Mouse (Mus musculus) midbrain, embryonic 11.5 days (tissue): ENCODE measurements around the gene Fxyd1. TPM values are rescaled to one million over a fixed set of nuclear protein-coding genes. Genes with fewer than 3 reads are reported as not detected.

ENCODE experiments used
- ATAC-seq: fragments of 200-750 bp; cut with Nextera tagmentation; 2 replicates; pipeline ENCODE4 v1.8.0; 2017; ENCODE audit warnings: moderate TSS enrichment, moderate library complexity; ENCODE audit not compliant: low FRiP score
- DNase-seq: peaks from one replicate; pipeline ENCODE4 v3.0.0; 2015; ENCODE audit warnings: low spot score; ENCODE audit errors: missing footprints
- H3K27ac ChIP-seq: fragments of 300-500 bp; sonication (generic); 2 replicates; pipeline ENCODE4 v1.5.1; 2014; ENCODE audit warnings: low read depth, low read length
- H3K27me3 ChIP-seq: fragments of 300-500 bp; sonication (generic); 2 replicates; pipeline ENCODE4 v1.6.1; 2014; ENCODE audit warnings: mild to moderate bottlenecking, low read length, moderate library complexity, mixed read lengths; ENCODE audit not compliant: control insufficient read depth, insufficient read depth
- H3K36me3 ChIP-seq: fragments of 300-500 bp; sonication (generic); 2 replicates; pipeline ENCODE4 v1.6.1; 2014; ENCODE audit warnings: mild to moderate bottlenecking, low read length, moderate library complexity, mixed read lengths; ENCODE audit not compliant: control insufficient read depth, insufficient read depth
- H3K4me1 ChIP-seq: fragments of 300-500 bp; sonication (generic); 2 replicates; pipeline ENCODE4 v1.6.1; 2014; ENCODE audit warnings: low read length; ENCODE audit not compliant: control insufficient read depth, insufficient read depth
- H3K4me2 ChIP-seq: fragments of 300-500 bp; sonication (generic); 2 replicates; pipeline ENCODE4 v1.6.1; 2014; ENCODE audit warnings: mild to moderate bottlenecking, moderate library complexity
- H3K4me3 ChIP-seq: fragments of 300-500 bp; sonication (generic); 2 replicates; pipeline ENCODE4 v1.5.1; 2014; ENCODE audit warnings: low read depth, low read length
- H3K9ac ChIP-seq: fragments of 300-500 bp; sonication (generic); 2 replicates; pipeline ENCODE4 v1.6.1; 2014; ENCODE audit warnings: low read length
- H3K9me3 ChIP-seq: fragments of 300-500 bp; sonication (generic); 2 replicates; pipeline ENCODE4 v1.6.1; 2016; ENCODE audit warnings: low read length; ENCODE audit not compliant: control insufficient read depth
- WGBS: fragments of 180-500 bp; shearing (Covaris S2); extraction: QIAGEN DNeasy Blood & Tissue Kit; methylation state at CpG from one replicate; pipeline ENCODE4 v1.1.7; 2014; 5-methylcytosine and 5-hydroxymethylcytosine counted together
- polyA plus RNA-seq: library from polyadenylated mRNA; unstranded; fragments of >200 nt; fragmentation: Nextera tagmentation; extraction: Ambion mirVana; gene quantifications from 2 replicates; pipeline ENCODE4 v1.2.1, GENCODE M21; 2014

Fxyd1 gene
- polyA plus RNA-seq, 1 experiment from 2014 or later: 5.4 TPM

DNA sequence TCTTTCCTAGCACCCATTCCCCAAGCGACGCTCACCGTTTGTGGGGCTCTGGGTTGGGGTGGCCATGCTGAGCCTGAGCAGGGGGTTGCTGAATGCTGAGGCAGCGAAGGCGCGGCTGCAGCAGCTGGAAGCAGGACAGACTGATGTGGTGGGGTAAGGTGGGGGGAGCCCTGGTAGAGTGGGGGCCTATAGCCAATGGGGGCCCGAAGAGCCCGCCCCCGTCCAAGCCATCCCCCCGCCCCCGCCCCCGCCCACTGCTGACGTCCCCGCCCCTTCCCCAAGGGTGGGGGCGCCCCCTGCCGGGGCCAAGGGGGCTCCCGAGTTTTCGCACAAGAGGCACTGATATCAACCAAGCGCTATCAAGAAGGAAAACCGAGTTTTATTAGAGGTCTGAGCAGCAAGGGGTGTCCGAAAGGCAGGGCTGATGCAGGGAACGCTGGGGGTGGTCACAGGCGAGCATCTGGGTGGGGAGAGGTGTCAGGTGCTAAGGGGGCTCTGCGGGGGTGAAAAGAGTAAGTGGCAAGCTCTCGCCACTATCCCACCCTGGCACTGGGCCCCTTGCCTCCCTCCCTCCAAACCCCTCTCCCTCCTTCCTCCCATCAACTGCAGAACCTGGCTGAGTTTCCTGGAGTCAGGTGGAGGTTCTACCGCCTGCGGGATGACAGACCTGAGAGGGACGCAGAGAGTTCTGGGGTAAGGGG lies 5.5 kb downstream of the Fxyd1 start, which contains the start of gene Fxyd7:
TSS of gene Fxyd7 (minus strand) at position 147 of the 701 bp plus-strand sequence.
- Histone ChIP-seq H3K27me3 (peaks cover 53% of the 10 kb centered on the region), H3K27ac (no peak within 1 kb of the TSS), H3K9me3 (no peaks in the 10 kb centered on the region), H3K4me2 (peak within 1 kb of the TSS; percentile 36), H3K36me3 (no peaks in the 10 kb centered on the region), H3K4me1 (peaks cover 32% of the 10 kb centered on the region), H3K4me3 (peak within 1 kb of the TSS; percentile 11), H3K9ac (no peak within 1 kb of the TSS; the same call in 1 of the 2 replicates)
- WGBS: 1% methylated on average over 26 of the region's 28 CpGs
- ATAC-seq (no peak), DNase-seq (no peak)

DNA sequence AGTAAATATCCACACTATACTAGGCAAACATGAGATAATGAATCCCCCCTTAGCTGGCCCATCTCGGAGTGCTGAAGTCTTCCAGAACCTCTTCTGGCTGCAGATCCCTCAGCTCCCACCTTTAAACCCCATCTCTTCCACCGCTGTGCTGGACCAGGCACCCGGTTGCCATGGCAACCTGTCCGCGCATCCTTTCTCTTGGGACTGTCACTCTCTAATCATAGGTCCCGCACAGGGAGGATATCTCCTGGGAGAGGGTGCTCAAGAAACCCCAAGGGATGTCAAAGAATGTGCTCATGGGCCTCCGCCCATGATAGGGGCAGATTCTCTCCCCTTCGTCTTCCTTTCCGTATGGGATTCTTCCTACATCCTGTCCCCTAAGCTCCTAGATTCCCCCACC lies 6.1 kb downstream of the Fxyd1 start:
- H3K27me3 ChIP-seq: peaks cover 53% of the 10 kb centered on the region
- peak overlapping the region; percentile 5 for H3K4me2 ChIP-seq
- 2% methylated on average over 9 of the region's 9 CpGs for WGBS
- H3K9ac ChIP-seq: no peak overlapping the region
- peak overlapping the region; percentile 2 for H3K4me3 ChIP-seq
- H3K36me3 ChIP-seq: no peaks in the 10 kb centered on the region
- H3K9me3 ChIP-seq: no peaks in the 10 kb centered on the region
- no peak overlapping the region for H3K27ac ChIP-seq
- no peak for DNase-seq
- peaks cover 32% of the 10 kb centered on the region for H3K4me1 ChIP-seq
- ATAC-seq: 0 out of 2 replicates have a peak, but pooled peaks have one; percentile 18

DNA sequence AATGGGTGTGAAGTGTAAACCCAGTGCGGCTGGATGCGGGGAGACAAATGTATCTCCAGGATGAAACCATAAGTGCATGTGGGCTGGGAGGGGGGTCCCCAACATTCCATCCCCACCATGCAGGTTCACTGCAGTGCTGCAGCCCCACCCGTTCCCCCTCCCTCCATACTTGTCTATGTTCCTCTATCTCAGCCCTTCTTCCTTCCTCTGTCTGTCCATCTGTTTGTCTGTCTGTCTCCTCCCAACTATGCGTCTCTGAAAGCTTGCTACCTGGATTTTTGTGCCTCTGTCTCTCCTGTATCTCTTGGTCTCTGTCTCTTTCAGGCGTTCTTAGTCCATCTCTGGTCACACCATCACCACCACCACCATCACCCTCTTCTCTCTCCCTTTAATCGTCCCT lies 6.5 kb downstream of the Fxyd1 start:
- H3K4me1 ChIP-seq: peaks cover 31% of the 10 kb centered on the region
- no peak overlapping the region for H3K27ac ChIP-seq
- peaks cover 53% of the 10 kb centered on the region for H3K27me3 ChIP-seq
- no peak overlapping the region; the same call in 1 of the 2 replicates for H3K9ac ChIP-seq
- H3K4me2 ChIP-seq: peak overlapping the region; percentile 36
- ATAC-seq (no peak), DNase-seq (no peak)
- H3K36me3 ChIP-seq: no peaks in the 10 kb centered on the region
- WGBS: 6% methylated on average over 6 of the region's 6 CpGs
- peak overlapping the region; percentile 11 for H3K4me3 ChIP-seq
- no peaks in the 10 kb centered on the region for H3K9me3 ChIP-seq

DNA sequence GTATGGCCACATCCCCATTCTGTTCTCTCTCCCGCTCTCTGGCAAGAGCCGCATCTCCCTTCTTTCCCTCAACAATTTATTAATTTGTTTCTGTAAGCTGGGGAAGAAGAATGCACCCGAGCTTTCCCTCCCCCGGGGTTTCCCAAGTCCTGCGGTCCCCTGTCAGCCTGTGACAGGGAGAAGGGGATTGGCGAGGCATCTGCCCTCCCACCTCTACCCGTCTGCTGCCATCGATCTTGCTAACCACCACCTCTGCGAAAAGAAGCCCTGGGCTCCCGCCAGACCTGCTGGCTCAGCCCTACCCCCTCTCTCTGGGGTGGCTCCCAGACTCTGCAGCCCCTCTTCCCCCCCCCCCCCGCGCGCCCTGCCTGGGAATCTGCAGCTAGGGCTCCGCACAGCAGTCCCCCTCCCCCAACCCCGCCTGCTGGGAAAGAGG lies 7.1 kb downstream of the Fxyd1 start:
- Histone ChIP-seq H3K4me1 (peaks cover 29% of the 10 kb centered on the region), H3K9ac (peak overlapping the region; percentile 9; the same call in 1 of the 2 replicates), H3K27me3 (peaks cover 53% of the 10 kb centered on the region), H3K4me2 (peak overlapping the region; percentile 36), H3K4me3 (peak overlapping the region; percentile 11; the same call in 1 of the 2 replicates), H3K9me3 (no peaks in the 10 kb centered on the region), H3K36me3 (no peaks in the 10 kb centered on the region), H3K27ac (no peak overlapping the region)
- ATAC-seq (peak; percentile 53), DNase-seq (no peak)
- WGBS: 2% methylated on average over 14 of the region's 15 CpGs

DNA sequence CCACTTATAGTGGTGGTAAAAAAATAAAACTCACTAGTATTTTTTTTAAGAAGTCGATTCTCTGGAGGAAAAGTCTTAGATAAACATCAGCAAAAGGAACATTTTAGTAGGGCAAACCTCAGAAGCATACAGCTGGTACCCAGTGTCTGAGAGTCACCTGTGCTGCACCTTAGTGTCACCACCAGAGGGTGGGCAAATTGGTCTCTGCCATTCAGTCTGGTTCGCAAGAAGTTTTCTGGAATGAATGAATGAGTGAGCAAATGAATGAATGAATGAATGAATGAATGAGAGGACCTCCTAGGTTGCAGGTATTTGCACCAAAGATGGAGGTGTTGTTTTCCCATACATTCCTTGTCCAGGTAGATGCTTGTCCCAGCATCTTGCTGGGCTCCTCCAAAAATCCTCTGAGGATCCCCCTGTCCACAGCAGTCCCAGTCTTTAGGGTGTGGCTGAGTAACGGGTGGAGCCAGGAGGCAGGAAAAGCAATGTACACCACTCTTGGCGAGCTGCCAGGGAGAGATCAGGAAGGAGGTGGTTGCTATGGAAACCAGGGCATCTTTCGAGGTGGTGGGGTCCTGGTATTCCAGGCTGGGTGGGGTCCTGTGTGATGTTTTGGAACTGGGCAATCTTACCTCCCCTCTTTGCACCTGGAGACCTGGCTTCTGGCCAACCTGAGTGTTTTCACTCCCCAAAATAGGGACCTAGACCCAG lies 7.7 kb downstream of the Fxyd1 start:
- no peak overlapping the region for H3K9ac ChIP-seq
- DNase-seq (no peak), ATAC-seq (no peak)
- H3K27me3 ChIP-seq: peaks cover 50% of the 10 kb centered on the region
- H3K4me3 ChIP-seq: no peak overlapping the region
- H3K27ac ChIP-seq: no peak overlapping the region
- H3K36me3 ChIP-seq: no peaks in the 10 kb centered on the region
- 16% methylated on average over 5 of the region's 5 CpGs for whole genome bisulfite sequencing
- peak overlapping the region; percentile 36; the same call in 1 of the 2 replicates for H3K4me2 ChIP-seq
- peaks cover 29% of the 10 kb centered on the region for H3K4me1 ChIP-seq
- H3K9me3 ChIP-seq: no peaks in the 10 kb centered on the region

DNA sequence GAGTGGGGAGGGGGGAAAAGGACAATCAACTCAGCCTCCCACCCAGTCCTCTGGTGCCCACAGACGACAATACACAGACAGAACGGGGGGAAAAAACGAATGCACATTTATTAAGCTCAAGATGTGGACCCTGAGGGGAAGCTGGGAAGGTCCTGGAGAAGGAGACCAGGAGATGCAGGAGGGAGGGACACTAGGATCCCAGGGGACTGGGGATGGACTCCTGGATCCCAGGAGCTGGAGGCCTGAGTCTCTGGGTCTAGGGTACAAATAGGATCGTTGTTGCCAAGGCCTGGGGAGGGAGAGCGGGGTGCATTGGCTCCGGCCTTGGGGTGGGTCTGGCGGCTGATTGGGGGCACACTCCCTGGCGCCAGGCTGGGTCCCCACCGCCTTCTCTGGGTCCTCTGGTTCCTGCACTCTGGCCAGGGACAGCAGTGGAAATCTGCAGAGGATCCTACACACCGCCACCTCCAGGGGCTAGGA lies 14.5 kb downstream of the Fxyd1 start, which contains the start of gene Fxyd5:
TSS of gene Fxyd5 (minus strand) at position 51 of the 480 bp plus-strand sequence.
- Histone ChIP-seq H3K27ac (no peak within 1 kb of the TSS), H3K4me2 (peak within 1 kb of the TSS; percentile 27; the same call in 1 of the 2 replicates), H3K9me3 (no peaks in the 10 kb centered on the region), H3K9ac (no peak within 1 kb of the TSS), H3K4me1 (no peaks in the 10 kb centered on the region), H3K4me3 (peak within 1 kb of the TSS; percentile 5; the same call in 1 of the 2 replicates), H3K36me3 (no peaks in the 10 kb centered on the region), H3K27me3 (peaks cover 7% of the 10 kb centered on the region)
- 32% methylated on average over 10 of the region's 10 CpGs for WGBS
- no peak for ATAC-seq
- no peak for DNase-seq

DNA sequence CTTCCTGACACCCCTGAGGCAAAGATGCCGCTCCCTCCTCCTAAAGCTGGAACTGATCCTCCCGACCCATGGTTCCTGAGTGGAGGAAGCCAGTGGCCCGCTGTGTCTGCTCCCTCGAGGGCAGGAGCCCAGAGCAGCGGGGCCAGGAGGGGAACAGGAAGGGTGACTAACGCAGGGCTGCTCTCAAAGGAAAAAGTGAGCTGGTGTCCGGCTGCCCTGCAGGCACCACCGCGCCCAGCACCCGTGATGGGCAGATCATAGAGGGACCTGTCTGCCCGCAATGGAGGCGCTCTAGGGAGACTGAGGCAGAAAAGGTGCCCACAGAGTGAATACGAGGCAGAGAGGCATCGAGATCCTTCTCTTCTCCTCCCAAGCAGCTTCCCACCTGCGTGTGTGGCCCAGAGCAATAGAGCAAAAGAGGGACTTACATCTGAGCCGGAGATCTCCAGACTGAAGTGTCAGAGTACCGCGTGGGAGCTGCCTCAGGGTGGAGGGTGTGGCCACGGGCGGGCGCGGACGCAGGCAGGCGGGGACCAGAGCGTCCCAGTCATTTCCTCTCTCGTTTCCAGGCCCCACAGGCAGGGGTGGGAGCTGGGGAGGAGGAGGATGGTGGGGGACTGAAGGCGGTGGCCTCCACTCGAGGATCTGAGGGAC lies 15.2 kb downstream of the Fxyd1 start:
- Histone ChIP-seq H3K36me3 (no peaks in the 10 kb centered on the region), H3K4me2 (peak overlapping the region; percentile 27; the same call in 1 of the 2 replicates), H3K4me1 (no peaks in the 10 kb centered on the region), H3K9me3 (no peaks in the 10 kb centered on the region), H3K4me3 (peak overlapping the region; percentile 5; the same call in 1 of the 2 replicates), H3K27ac (no peak overlapping the region), H3K9ac (no peak overlapping the region), H3K27me3 (peaks cover 7% of the 10 kb centered on the region)
- no peak for DNase-seq
- ATAC-seq: no peak
- 3% methylated on average over 26 of the region's 28 CpGs for WGBS

DNA sequence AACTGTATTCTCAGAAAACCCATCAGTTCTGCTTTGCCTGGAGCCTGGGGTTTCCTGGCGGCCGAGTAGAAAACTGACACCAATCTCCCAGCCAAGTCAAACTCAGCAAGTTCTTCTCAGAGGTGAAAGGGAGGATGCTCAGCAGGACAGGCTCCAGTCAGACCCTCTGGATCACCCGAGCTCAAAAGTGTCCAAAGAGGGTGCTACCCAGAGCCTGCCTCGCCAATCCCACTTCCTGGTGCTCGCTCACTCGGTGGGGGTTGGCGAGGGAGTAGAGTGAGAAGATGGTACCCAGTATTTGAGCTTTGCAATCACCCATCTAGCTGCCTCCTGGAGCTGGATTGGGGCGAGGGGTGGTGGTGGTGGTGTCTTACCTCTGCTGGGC lies 16.0 kb downstream of the Fxyd1 start:
- Histone ChIP-seq H3K4me1 (no peaks in the 10 kb centered on the region), H3K4me2 (no peak overlapping the region), H3K27ac (no peak overlapping the region), H3K4me3 (no peak overlapping the region), H3K27me3 (peaks cover 7% of the 10 kb centered on the region), H3K9ac (no peak overlapping the region), H3K9me3 (no peaks in the 10 kb centered on the region), H3K36me3 (no peaks in the 10 kb centered on the region)
- ATAC-seq (no peak), DNase-seq (no peak)
- 42% methylated on average over 8 of the region's 8 CpGs for WGBS
